Mouse (Mus musculus): Measurements from ENCODE around the gene Tbc1d10c. TPM values are rescaled to one million over a fixed set of nuclear protein-coding genes. Genes with fewer than 3 reads are reported as not detected.
A peak's percentile ranks its signal among the peaks of the same experiment; 100 is the strongest.

Tbc1d10c gene
- polyA plus RNA-seq, 1 experiment from 2014 or later = 3.6 TPM

DNA sequence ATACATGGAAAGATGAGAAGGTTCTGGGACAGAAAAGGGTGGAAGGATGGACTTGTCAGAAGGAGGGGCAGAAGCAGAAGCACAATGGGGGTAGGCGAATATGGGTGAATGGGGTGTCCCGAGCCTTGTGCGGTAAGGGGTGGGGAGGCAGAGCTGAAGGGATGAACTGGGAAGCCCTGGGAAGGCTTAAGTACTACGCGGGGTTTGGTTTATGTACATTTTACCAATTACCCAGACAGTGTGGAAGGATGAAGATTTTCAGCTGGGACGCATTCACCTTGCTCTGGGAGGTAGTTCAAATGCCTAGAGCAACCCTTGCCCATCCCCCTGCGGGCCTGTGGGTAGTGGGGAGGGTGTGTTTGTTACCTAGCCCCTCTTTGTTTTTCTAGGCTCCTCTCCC lies 11.1 kb upstream of the Tbc1d10c start:
- Histone ChIP-seq H3K9ac (peak overlapping the region; percentile 33), H3K4me3 (replicated peaks) (peak overlapping the region; percentile 62), H3K36me3 (peaks cover 7% of the 10 kb centered on the region; the same call in 1 of the 2 replicates), H3K9me3 (replicated peaks) (no peaks in the 10 kb centered on the region), H3K4me1 (peaks cover 37% of the 10 kb centered on the region), H3K27ac (replicated peaks) (no peak overlapping the region), H3K4me2 (replicated peaks) (peak overlapping the region; percentile 81), H3K27me3 (no peaks in the 10 kb centered on the region)
- ATAC-seq (ENCODE audit: insufficient number of reproducible peaks, low FRiP score, low TSS enrichment, low read depth) = no peak
- 27% methylated on average over 7 of the region's 7 CpGs for WGBS

- H3K27ac ChIP-seq (replicated peaks) = peak within 1 kb of the TSS; percentile 61
- no peaks in the 10 kb centered on the region for H3K9me3 ChIP-seq (replicated peaks)
- ATAC-seq (ENCODE audit: insufficient number of reproducible peaks, low FRiP score, low TSS enrichment, low read depth) = peak; percentile 64
- no peaks in the 10 kb centered on the region for H3K27me3 ChIP-seq
- H3K4me3 ChIP-seq (replicated peaks) = peak within 1 kb of the TSS; percentile 62
- H3K36me3 ChIP-seq = peaks cover 14% of the 10 kb centered on the region
- H3K9ac ChIP-seq = peak within 1 kb of the TSS; percentile 85
- WGBS = 0% methylated on average over 34 of the region's 34 CpGs
- peaks cover 39% of the 10 kb centered on the region for H3K4me1 ChIP-seq
- H3K4me2 ChIP-seq (replicated peaks) = peak within 1 kb of the TSS; percentile 81
These were observed 10.3 kb upstream of the Tbc1d10c start, which contains the start of gene Rad9a for GRCm38 (mm10) chr19:4201291-4201909. Gene Rad9a, minus strand, starts transcription at chr19:4201662.

DNA sequence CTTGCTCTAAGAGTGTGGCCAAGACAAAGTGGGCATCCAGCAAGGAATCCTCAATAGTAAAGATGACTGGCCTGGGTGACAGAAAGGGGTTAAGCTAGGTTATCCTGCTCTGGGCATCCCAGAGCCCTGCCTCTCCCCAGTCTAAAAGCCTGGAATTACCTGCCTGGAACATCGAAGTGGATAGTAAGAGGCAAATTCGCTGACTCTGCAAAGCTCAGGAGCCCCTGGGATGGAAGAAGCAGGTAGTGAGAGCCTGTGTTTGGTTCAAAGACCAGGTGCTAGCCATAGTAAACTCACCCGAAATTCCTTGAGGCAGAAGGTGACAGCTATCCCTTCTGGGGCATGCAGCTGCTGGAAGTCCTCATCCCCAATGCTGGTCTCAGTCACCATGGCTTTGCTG lies 6.1 kb upstream of the Tbc1d10c start:
- no peak overlapping the region; the same call in 1 of the 2 replicates for H3K27ac ChIP-seq (replicated peaks)
- no peak for ATAC-seq (ENCODE audit: insufficient number of reproducible peaks, low FRiP score, low TSS enrichment, low read depth)
- no peak overlapping the region for H3K4me3 ChIP-seq (replicated peaks)
- 62% methylated on average over 3 of the region's 3 CpGs for WGBS
- no peaks in the 10 kb centered on the region for H3K27me3 ChIP-seq
- no peaks in the 10 kb centered on the region for H3K9me3 ChIP-seq (replicated peaks)
- H3K4me1 ChIP-seq = peaks cover 60% of the 10 kb centered on the region
- no peak overlapping the region for H3K4me2 ChIP-seq (replicated peaks)
- no peak overlapping the region for H3K9ac ChIP-seq
- H3K36me3 ChIP-seq = peaks cover 46% of the 10 kb centered on the region

DNA sequence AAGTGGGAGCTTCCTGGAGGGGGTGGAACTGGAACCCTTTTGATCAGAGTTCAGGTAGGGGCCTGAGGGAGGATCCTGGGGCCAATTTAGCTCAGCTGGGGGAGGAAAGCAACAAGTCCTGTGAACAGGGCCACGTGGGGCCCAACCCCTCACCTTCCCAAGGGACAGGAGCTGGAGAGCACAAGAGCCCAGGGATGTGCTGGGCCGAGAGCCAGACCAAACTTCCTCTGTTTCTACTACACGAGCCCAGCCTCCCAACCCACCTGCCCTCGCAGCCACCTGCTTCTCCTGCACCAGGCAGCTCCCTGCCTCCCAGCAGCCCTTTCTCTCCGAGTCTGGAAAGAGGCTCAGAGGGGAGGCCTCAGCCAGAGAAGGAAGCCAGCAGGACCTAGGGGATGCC lies 5.5 kb upstream of the Tbc1d10c start:
- H3K4me2 ChIP-seq (replicated peaks) = no peak overlapping the region
- peaks cover 56% of the 10 kb centered on the region for H3K4me1 ChIP-seq
- no peaks in the 10 kb centered on the region for H3K27me3 ChIP-seq
- H3K9me3 ChIP-seq (replicated peaks) = no peaks in the 10 kb centered on the region
- no peak for ATAC-seq (ENCODE audit: insufficient number of reproducible peaks, low FRiP score, low TSS enrichment, low read depth)
- WGBS = 26% methylated on average over 5 of the region's 5 CpGs
- no peak overlapping the region for H3K9ac ChIP-seq
- no peak overlapping the region for H3K4me3 ChIP-seq (replicated peaks)
- H3K36me3 ChIP-seq = peaks cover 46% of the 10 kb centered on the region
- H3K27ac ChIP-seq (replicated peaks) = no peak overlapping the region

DNA sequence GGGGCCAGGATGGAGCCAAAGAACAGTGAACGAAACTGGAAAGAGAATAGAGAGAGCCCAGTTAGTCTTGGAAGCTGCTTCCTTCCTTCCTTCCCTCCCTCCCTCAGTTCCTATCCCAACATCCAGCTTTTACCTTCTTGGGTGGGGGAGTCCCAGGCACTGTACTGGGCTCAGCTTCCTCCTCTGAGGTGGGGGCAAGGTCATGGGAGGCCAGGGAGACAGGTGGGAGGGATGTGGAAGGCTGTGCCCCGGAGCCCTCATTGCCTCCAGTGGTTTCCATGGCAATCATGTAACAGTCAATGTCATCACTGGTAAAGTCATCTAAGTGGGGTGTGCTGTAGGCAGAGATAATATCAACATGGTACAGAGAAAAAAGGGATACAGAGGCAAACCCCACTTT lies 5.0 kb upstream of the Tbc1d10c start:
- H3K9me3 ChIP-seq (replicated peaks) = no peaks in the 10 kb centered on the region
- WGBS = 42% methylated on average over 2 of the region's 2 CpGs
- no peak overlapping the region for H3K4me2 ChIP-seq (replicated peaks)
- peaks cover 46% of the 10 kb centered on the region for H3K36me3 ChIP-seq
- H3K4me1 ChIP-seq = peaks cover 60% of the 10 kb centered on the region
- H3K9ac ChIP-seq = no peak overlapping the region
- no peak overlapping the region for H3K4me3 ChIP-seq (replicated peaks)
- no peaks in the 10 kb centered on the region for H3K27me3 ChIP-seq
- no peak for ATAC-seq (ENCODE audit: insufficient number of reproducible peaks, low FRiP score, low TSS enrichment, low read depth)
- H3K27ac ChIP-seq (replicated peaks) = no peak overlapping the region

DNA sequence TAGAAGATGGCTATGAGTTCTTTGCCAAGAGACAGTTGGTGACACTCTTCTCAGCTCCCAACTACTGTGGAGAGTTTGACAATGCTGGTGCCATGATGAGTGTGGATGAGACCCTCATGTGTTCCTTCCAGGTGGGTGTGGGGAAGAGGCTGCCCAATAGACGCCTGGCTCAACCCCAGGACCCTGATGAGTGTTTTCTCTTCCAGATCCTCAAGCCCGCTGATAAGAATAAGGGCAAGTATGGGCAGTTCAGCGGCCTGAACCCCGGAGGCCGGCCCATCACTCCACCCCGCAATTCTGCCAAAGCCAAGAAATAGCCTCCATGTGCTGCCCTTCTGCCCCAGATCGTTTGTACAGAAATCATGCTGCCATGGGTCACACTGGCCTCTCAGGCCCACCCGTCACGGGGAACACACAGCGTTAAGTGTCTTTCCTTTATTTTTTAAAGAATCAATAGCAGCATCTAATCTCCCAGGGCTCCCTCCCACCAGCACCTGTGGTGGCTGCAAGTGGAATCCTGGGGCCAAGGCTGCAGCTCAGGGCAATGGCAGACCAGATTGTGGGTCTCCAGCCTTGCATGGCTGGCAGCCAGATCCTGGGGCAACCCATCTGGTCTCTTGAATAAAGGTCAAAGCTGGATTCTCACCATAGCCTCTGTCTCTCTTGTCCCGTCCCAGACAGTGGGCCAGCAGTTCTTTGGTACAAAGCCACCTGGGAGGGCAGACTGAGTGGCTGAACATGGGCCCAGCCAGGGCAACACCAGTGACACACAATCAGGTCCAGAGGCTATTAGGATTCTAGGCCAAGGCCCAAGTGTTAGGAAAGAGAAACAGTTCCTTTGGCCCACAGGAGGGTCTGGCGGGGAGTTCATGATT lies 3.9 kb upstream of the Tbc1d10c start:
- peaks cover 46% of the 10 kb centered on the region for H3K36me3 ChIP-seq

GRCm38 (mm10) chr19:4194021-4194724 lies 3.1 kb upstream of the Tbc1d10c start:
- Histone ChIP-seq H3K4me2 (replicated peaks) (no peak overlapping the region), H3K27me3 (no peaks in the 10 kb centered on the region), H3K9ac (no peak overlapping the region), H3K27ac (replicated peaks) (no peak overlapping the region), H3K36me3 (peaks cover 46% of the 10 kb centered on the region), H3K4me3 (replicated peaks) (0 out of 2 replicates have a peak overlapping the region, but pooled peaks have one; percentile 2), H3K4me1 (peaks cover 51% of the 10 kb centered on the region), H3K9me3 (replicated peaks) (no peaks in the 10 kb centered on the region)
- ATAC-seq (ENCODE audit: insufficient number of reproducible peaks, low FRiP score, low TSS enrichment, low read depth) = no peak
- 92% methylated on average over 8 of the region's 8 CpGs for WGBS

More for the DNA sequence above, 3.9 kb upstream of the Tbc1d10c start:
- H3K4me2 ChIP-seq (replicated peaks) = no peak overlapping the region
- no peak overlapping the region for H3K27ac ChIP-seq (replicated peaks)
- H3K9me3 ChIP-seq (replicated peaks) = no peaks in the 10 kb centered on the region
- ATAC-seq (ENCODE audit: insufficient number of reproducible peaks, low FRiP score, low TSS enrichment, low read depth) = no peak
- WGBS = 83% methylated on average over 12 of the region's 12 CpGs
- H3K9ac ChIP-seq = no peak overlapping the region
- H3K4me3 ChIP-seq (replicated peaks) = no peak overlapping the region
- H3K4me1 ChIP-seq = peaks cover 55% of the 10 kb centered on the region
- H3K27me3 ChIP-seq = no peaks in the 10 kb centered on the region

- peak overlapping the region; percentile 97 for H3K9ac ChIP-seq
- H3K9me3 ChIP-seq (replicated peaks) = no peaks in the 10 kb centered on the region
- 0 out of 2 replicates have a peak overlapping the region, but pooled peaks have one; percentile 96 for H3K27ac ChIP-seq (replicated peaks)
- peak overlapping the region; percentile 81 for H3K4me2 ChIP-seq (replicated peaks)
- H3K4me3 ChIP-seq (replicated peaks) = peak overlapping the region; percentile 90
- ATAC-seq (ENCODE audit: insufficient number of reproducible peaks, low FRiP score, low TSS enrichment, low read depth) = no peak
- WGBS = 60% methylated on average over 6 of the region's 6 CpGs
- peaks cover 43% of the 10 kb centered on the region for H3K36me3 ChIP-seq
- peaks cover 51% of the 10 kb centered on the region for H3K4me1 ChIP-seq
- no peaks in the 10 kb centered on the region for H3K27me3 ChIP-seq
These were observed 2.0 kb upstream of the Tbc1d10c start for GRCm38 (mm10) chr19:4193129-4193528.

DNA sequence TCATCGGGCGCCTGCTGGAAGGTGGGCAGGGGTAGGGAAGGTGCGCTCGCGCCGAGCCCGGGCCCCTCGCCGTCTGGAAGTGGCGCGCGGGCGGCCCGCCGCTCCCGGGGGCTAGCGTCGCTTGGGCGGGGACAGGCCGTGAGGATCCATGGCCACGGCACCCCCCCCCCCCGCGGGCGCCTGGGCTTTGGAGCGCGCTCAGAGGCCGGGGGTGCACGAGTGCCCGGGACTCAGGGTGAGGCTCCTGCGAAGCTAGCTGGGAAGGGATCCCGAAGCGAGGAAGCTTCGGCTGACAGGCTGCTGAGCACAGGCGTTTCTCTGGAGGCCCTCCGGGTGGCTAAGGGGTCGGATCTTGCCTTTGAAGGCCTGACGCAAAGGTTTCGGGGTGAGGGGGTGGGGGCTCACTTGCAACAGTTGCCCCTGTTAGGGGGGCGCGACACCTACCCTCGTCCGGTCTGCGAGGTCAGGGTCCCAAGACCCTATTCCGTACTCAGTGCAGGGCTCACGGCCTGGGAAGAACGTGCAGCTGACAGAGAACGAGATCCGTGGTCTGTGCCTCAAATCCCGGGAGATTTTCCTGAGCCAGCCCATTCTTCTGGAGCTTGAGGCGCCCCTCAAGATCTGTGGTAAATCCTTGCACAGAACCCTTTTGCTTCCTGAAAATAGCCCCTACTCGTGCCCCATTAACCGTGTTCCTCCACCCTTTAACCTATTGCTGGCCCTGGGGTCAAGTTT lies 1.3 kb upstream of the Tbc1d10c start:
- Histone ChIP-seq H3K4me2 (replicated peaks) (peak overlapping the region; percentile 81), H3K9ac (peak overlapping the region; percentile 97), H3K4me3 (replicated peaks) (peak overlapping the region; percentile 90), H3K4me1 (peaks cover 51% of the 10 kb centered on the region), H3K9me3 (replicated peaks) (no peaks in the 10 kb centered on the region), H3K27ac (replicated peaks) (peak overlapping the region; percentile 96), H3K27me3 (no peaks in the 10 kb centered on the region), H3K36me3 (peaks cover 41% of the 10 kb centered on the region)
- ATAC-seq (ENCODE audit: insufficient number of reproducible peaks, low FRiP score, low TSS enrichment, low read depth) = peak; percentile 49; the same call in 1 of the 2 replicates
- under 1% methylated on average over 49 of the region's 52 CpGs for WGBS

- ATAC-seq (ENCODE audit: insufficient number of reproducible peaks, low FRiP score, low TSS enrichment, low read depth) = peak; percentile 93
- Histone ChIP-seq H3K36me3 (peaks cover 35% of the 10 kb centered on the region), H3K4me1 (peaks cover 45% of the 10 kb centered on the region), H3K9ac (peak within 1 kb of the TSS; percentile 97), H3K4me3 (replicated peaks) (peak within 1 kb of the TSS; percentile 90), H3K27me3 (no peaks in the 10 kb centered on the region), H3K4me2 (replicated peaks) (peak within 1 kb of the TSS; percentile 81), H3K27ac (replicated peaks) (peak within 1 kb of the TSS; percentile 96), H3K9me3 (replicated peaks) (no peaks in the 10 kb centered on the region)
- 5% methylated on average over 41 of the region's 47 CpGs for WGBS
These were observed 605 bp upstream of the Tbc1d10c start, which contains the start of gene Ppp1ca for GRCm38 (mm10) chr19:4191528-4192250. Gene Ppp1ca, plus strand, starts transcription at chr19:4192065.
